Mouse (Mus musculus) stomach, postnatal 0 days (tissue): ENCODE results near the gene Mef2c. TPM values are rescaled to one million over a fixed set of nuclear protein-coding genes. Genes with fewer than 3 reads are reported as not detected.

Experiments used
- ATAC-seq: fragments of 200-750 bp; cut with Nextera tagmentation; 2 replicates; pipeline ENCODE4 v1.8.0; 2017; ENCODE audit not compliant: low FRiP score, low TSS enrichment
- DNase-seq: peaks from one replicate; pipeline ENCODE4 v3.0.0-alpha.2; 2016; ENCODE audit warnings: low spot score
- H3K27ac ChIP-seq: fragments of 300-500 bp; sonication (generic); replicated peaks from 2 replicates; pipeline ENCODE4 v1.5.1; 2014; ENCODE audit warnings: mild to moderate bottlenecking, control low read depth
- H3K27me3 ChIP-seq: fragments of 300-500 bp; sonication (generic); 2 replicates; pipeline ENCODE4 v1.6.1; 2014; ENCODE audit warnings: low read length; ENCODE audit not compliant: control insufficient read depth, insufficient read depth
- H3K36me3 ChIP-seq: fragments of 300-500 bp; sonication (generic); 2 replicates; pipeline ENCODE4 v1.6.1; 2014; ENCODE audit warnings: low read length, mixed read lengths; ENCODE audit not compliant: control insufficient read depth, insufficient read depth
- H3K4me1 ChIP-seq: fragments of 300-500 bp; sonication (generic); replicated peaks from 2 replicates; pipeline ENCODE4 v1.6.1; 2014; ENCODE audit warnings: antibody characterized with exemption; ENCODE audit not compliant: control insufficient read depth, insufficient read depth
- H3K4me2 ChIP-seq: fragments of 300-500 bp; sonication (generic); replicated peaks from 2 replicates; pipeline ENCODE4 v1.6.1; 2014; ENCODE audit warnings: low read depth, mild to moderate bottlenecking, control low read depth, moderate library complexity
- H3K4me3 ChIP-seq: fragments of 300-500 bp; sonication (generic); 2 replicates; pipeline ENCODE4 v1.5.1; 2014; ENCODE audit warnings: low read depth, low read length, control low read depth
- H3K9ac ChIP-seq: fragments of 300-500 bp; sonication (generic); 2 replicates; pipeline ENCODE4 v1.6.1; 2014; ENCODE audit warnings: mild to moderate bottlenecking, low read length, control low read depth, mixed read lengths
- H3K9me3 ChIP-seq: fragments of 300-500 bp; sonication (generic); 2 replicates; pipeline ENCODE4 v1.6.1; 2016; ENCODE audit warnings: low read length; ENCODE audit not compliant: control insufficient read depth
- CTCF ChIP-seq: IDR thresholded peaks from 2 replicates; pipeline ENCODE4 v1.5.1; 2016; ENCODE audit warnings: antibody characterized with exemption, low read depth, mild to moderate bottlenecking, moderate library complexity
- EP300 ChIP-seq: optimal IDR thresholded peaks from 2 replicates; pipeline ENCODE3; 2016; ENCODE audit warnings: antibody characterized with exemption
- WGBS: fragments of 180-500 bp; shearing (Covaris S2); extraction: QIAGEN DNeasy Blood & Tissue Kit; methylation state at CpG from one replicate; pipeline ENCODE4 v1.1.7; 2014; 5-methylcytosine and 5-hydroxymethylcytosine counted together
- polyA plus RNA-seq: library from polyadenylated mRNA; unstranded; fragments of >200 nt; fragmentation: Nextera tagmentation; extraction: Ambion mirVana; gene quantifications from 2 replicates; pipeline ENCODE4 v1.2.1, GENCODE M21; 2015

Mef2c gene
- polyA plus RNA-seq, 1 experiment from 2014 or later = 18.4 TPM

GRCm38 (mm10) chr13:83468794-83469193, 35.0 kb upstream of the Mef2c start:
- Histone ChIP-seq H3K9me3 (no peaks in the 10 kb centered on the region), H3K36me3 (no peaks in the 10 kb centered on the region), H3K4me2 (no peak overlapping the region), H3K9ac (no peak overlapping the region), H3K27ac (no peak overlapping the region), H3K4me3 (no peak overlapping the region), H3K4me1 (no peaks in the 10 kb centered on the region), H3K27me3 (no peaks in the 10 kb centered on the region)
- no peak for ATAC-seq
- DNase-seq = no peak
- WGBS = 50% methylated on average over 3 of the region's 3 CpGs
- TF ChIP-seq EP300 (no peak), CTCF (no peak)

- WGBS = 79% methylated on average over 2 of the region's 2 CpGs
- H3K4me2 ChIP-seq = no peak overlapping the region
- H3K9ac ChIP-seq = no peak overlapping the region
- H3K36me3 ChIP-seq = no peaks in the 10 kb centered on the region
- no peaks in the 10 kb centered on the region for H3K4me1 ChIP-seq
- no peak for TF ChIP-seq EP300
- TF ChIP-seq CTCF = no peak
- H3K27me3 ChIP-seq = no peaks in the 10 kb centered on the region
- H3K27ac ChIP-seq = no peak overlapping the region
- DNase-seq = no peak
- no peaks in the 10 kb centered on the region for H3K9me3 ChIP-seq
- no peak overlapping the region for H3K4me3 ChIP-seq
- ATAC-seq = no peak
These were observed 30.1 kb upstream of the Mef2c start for GRCm38 (mm10) chr13:83473755-83474154.

GRCm38 (mm10) chr13:83480388-83480787, 23.4 kb upstream of the Mef2c start:
- TF ChIP-seq CTCF (no peak), EP300 (no peak)
- no peaks in the 10 kb centered on the region for H3K36me3 ChIP-seq
- no peak overlapping the region for H3K4me3 ChIP-seq
- H3K4me2 ChIP-seq = no peak overlapping the region
- H3K9me3 ChIP-seq = no peaks in the 10 kb centered on the region
- 65% methylated on average over 3 of the region's 3 CpGs for WGBS
- no peaks in the 10 kb centered on the region for H3K4me1 ChIP-seq
- ATAC-seq (no peak), DNase-seq (no peak)
- H3K27ac ChIP-seq = no peak overlapping the region
- no peaks in the 10 kb centered on the region for H3K27me3 ChIP-seq
- H3K9ac ChIP-seq = no peak overlapping the region

GRCm38 (mm10) chr13:83481310-83481709, 22.5 kb upstream of the Mef2c start:
- no peak overlapping the region for H3K4me2 ChIP-seq
- 47% methylated on average over 7 of the region's 7 CpGs for WGBS

GRCm38 (mm10) chr13:83482087-83482486, 21.7 kb upstream of the Mef2c start:
- 68% methylated on average over 5 of the region's 5 CpGs for WGBS
- Histone ChIP-seq H3K27ac (no peak overlapping the region), H3K9ac (no peak overlapping the region), H3K9me3 (no peaks in the 10 kb centered on the region), H3K36me3 (no peaks in the 10 kb centered on the region), H3K27me3 (no peaks in the 10 kb centered on the region), H3K4me3 (no peak overlapping the region), H3K4me1 (no peaks in the 10 kb centered on the region), H3K4me2 (no peak overlapping the region)
- TF ChIP-seq EP300 (no peak), CTCF (no peak)
- DNase-seq (no peak), ATAC-seq (no peak)

More at GRCm38 (mm10) chr13:83481310-83481709, 22.5 kb upstream of the Mef2c start:
- no peaks in the 10 kb centered on the region for H3K36me3 ChIP-seq
- H3K27ac ChIP-seq = no peak overlapping the region
- H3K9me3 ChIP-seq = no peaks in the 10 kb centered on the region
- TF ChIP-seq CTCF = no peak
- no peak for TF ChIP-seq EP300
- no peaks in the 10 kb centered on the region for H3K4me1 ChIP-seq
- H3K9ac ChIP-seq = no peak overlapping the region
- H3K4me3 ChIP-seq = no peak overlapping the region
- ATAC-seq (no peak), DNase-seq (no peak)
- no peaks in the 10 kb centered on the region for H3K27me3 ChIP-seq

GRCm38 (mm10) chr13:83484215-83484614, 19.6 kb upstream of the Mef2c start:
- ATAC-seq = no peak
- no peak overlapping the region for H3K27ac ChIP-seq
- no peaks in the 10 kb centered on the region for H3K36me3 ChIP-seq
- no peak overlapping the region for H3K4me2 ChIP-seq
- no peak overlapping the region for H3K9ac ChIP-seq
- 78% methylated on average over 4 of the region's 4 CpGs for WGBS
- no peaks in the 10 kb centered on the region for H3K27me3 ChIP-seq
- H3K4me1 ChIP-seq = no peaks in the 10 kb centered on the region
- TF ChIP-seq EP300 (no peak), CTCF (no peak)
- no peaks in the 10 kb centered on the region for H3K9me3 ChIP-seq
- no peak overlapping the region for H3K4me3 ChIP-seq
- no peak for DNase-seq
